Mouse (Mus musculus) gastrocnemius, adult 2 months (tissue): ENCODE measurements around the gene Cacnb3. TPM values are rescaled to one million over a fixed set of nuclear protein-coding genes. Genes with fewer than 3 reads are reported as not detected.
A peak's percentile ranks its signal among the peaks of the same experiment; 100 is the strongest.

Source experiments
- DNase-seq: peaks from one replicate; pipeline ENCODE4 v3.0.0; 2022
- H3K27ac ChIP-seq: fragments of 200-600 bp; 2 replicates; pipeline ENCODE4 v1.8.1; 2022; ENCODE audit warnings: mild to moderate bottlenecking
- H3K4me3 ChIP-seq: fragments of 200-600 bp; 2 replicates; pipeline ENCODE4 v1.8.1; 2022; ENCODE audit warnings: mild to moderate bottlenecking, moderate library complexity
- CTCF ChIP-seq: fragments of 200-600 bp; IDR thresholded peaks from 2 replicates; pipeline ENCODE4 v1.8.1; 2022; ENCODE audit warnings: antibody characterized with exemption, mild to moderate bottlenecking, moderate library complexity
- intact Hi-C: fragments of 180-260 bp; cut with DNase I; formaldehyde crosslinking; loops from one replicate; pipeline ENCODE4 v1.15.1; 2025
- total RNA-seq, 2 experiments: library from RNA; stranded (reverse); gene quantifications; 2 replicates each; pipeline ENCODE4 v1.2.3; 2021

Gene Cacnb3
- total RNA-seq, 2 experiments from 2014 or later, result 1.8 to 2.2 TPM

DNA sequence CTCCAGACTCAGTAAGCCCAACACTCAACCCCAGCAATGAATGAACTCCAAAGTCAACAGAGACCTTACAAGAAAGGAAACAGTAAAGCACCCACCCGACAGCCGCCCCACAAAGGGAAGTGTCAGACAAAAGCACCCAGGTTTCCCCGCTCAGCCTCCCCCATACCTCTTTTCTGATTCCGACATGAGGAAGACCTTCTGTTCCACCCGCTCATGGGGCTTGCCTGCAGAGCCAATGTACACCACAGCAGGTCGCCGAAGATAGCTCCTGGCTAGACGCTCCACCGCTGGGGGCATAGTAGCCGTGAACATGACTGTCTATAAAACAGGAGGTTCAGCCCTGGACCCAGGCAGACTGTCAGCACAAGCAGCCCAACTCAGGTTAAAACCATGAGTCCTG is 16.7 kb downstream of the Cacnb3 start:
- no peak for TF ChIP-seq CTCF
- Histone ChIP-seq H3K27ac (no peak overlapping the region), H3K4me3 (no peak overlapping the region)
- intact Hi-C loops, result no loop called here
- no peak for DNase-seq

- TF ChIP-seq CTCF, result no peak
- intact Hi-C loops, result no loop called here
- Histone ChIP-seq H3K4me3 (no peak overlapping the region), H3K27ac (no peak overlapping the region)
- no peak for DNase-seq
Measured at GRCm38 (mm10) chr15:98648071-98648470, 17.4 kb downstream of the Cacnb3 start.

DNA sequence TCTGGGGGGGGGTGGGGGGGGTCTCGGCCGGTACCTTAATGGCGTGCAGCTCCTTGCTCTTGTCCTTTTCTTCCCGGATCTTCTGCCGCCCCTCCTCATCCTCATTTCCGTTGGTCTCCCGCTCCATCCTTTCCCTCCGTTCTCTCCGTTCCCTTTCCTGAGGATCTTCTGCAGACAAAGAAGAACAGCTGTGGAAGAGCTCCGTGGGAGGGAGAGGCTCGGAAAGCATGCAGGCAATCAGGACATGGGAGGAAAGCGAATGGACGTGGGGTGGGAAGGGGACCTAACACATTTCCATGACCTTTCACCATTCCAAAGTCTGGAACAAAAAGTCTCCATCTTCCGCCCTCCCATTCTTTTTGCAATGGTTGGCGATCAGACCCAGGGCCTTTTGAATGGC is 20.8 kb downstream of the Cacnb3 start:
- DNase-seq, result no peak
- H3K27ac ChIP-seq, result no peak overlapping the region
- H3K4me3 ChIP-seq, result no peak overlapping the region
- intact Hi-C loops, result no loop called here
- no peak for TF ChIP-seq CTCF

DNA sequence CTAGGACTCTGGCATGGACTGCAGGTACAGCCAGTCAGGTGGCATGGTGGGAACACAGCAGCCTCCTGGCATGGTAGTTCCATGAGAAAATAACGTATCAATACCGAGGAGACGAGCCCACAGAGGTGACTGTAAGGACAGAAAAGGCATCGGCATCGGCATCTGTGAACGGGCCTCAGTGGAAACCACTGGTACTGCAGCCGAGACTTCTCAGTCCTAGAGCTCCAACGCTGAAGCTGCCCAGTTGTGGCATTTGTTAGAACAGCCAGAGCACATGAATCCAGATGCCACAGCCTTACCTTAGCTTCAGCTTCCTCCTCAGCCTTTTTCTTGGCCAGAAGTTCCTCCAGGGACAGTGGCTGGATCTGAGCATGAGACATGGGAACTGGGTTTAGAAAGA is 21.5 kb downstream of the Cacnb3 start:
- no peak for TF ChIP-seq CTCF
- no peak for DNase-seq
- intact Hi-C loops, result no loop called here
- no peak overlapping the region for H3K27ac ChIP-seq
- no peak overlapping the region for H3K4me3 ChIP-seq

GRCm38 (mm10) chr15:98656982-98657751 is 26.5 kb downstream of the Cacnb3 start:
- TF ChIP-seq CTCF, result no peak
- Histone ChIP-seq H3K4me3 (no peak overlapping the region), H3K27ac (no peak overlapping the region)
- intact Hi-C loops, result no loop called here
- DNase-seq, result no peak

DNA sequence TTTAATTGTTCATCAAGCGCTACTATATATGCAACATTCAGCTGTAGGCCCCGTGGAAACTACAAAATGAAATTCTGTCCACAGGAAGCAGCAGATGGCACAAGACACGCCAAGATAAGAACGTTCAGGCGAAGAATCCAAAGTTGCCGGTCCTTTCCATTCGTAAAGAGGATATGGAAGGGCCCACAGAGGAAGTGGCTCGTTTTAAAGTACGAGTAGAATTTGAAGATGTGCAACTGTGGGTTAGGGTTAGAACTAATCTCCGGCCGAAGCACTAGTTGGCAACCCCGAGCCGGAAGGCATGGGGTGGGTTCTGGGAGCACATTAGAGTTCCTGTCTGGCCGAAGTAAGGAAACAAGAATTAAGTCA is 31.5 kb downstream of the Cacnb3 start:
- no peak for DNase-seq
- TF ChIP-seq CTCF, result no peak
- Histone ChIP-seq H3K4me3 (peak overlapping the region; percentile 85), H3K27ac (peak overlapping the region; percentile 96)
- intact Hi-C loops, result loop anchor here (5.0 kb wide), 1 partner anchor 140 kb away; no protein-coding TSS in a partner anchor

DNA sequence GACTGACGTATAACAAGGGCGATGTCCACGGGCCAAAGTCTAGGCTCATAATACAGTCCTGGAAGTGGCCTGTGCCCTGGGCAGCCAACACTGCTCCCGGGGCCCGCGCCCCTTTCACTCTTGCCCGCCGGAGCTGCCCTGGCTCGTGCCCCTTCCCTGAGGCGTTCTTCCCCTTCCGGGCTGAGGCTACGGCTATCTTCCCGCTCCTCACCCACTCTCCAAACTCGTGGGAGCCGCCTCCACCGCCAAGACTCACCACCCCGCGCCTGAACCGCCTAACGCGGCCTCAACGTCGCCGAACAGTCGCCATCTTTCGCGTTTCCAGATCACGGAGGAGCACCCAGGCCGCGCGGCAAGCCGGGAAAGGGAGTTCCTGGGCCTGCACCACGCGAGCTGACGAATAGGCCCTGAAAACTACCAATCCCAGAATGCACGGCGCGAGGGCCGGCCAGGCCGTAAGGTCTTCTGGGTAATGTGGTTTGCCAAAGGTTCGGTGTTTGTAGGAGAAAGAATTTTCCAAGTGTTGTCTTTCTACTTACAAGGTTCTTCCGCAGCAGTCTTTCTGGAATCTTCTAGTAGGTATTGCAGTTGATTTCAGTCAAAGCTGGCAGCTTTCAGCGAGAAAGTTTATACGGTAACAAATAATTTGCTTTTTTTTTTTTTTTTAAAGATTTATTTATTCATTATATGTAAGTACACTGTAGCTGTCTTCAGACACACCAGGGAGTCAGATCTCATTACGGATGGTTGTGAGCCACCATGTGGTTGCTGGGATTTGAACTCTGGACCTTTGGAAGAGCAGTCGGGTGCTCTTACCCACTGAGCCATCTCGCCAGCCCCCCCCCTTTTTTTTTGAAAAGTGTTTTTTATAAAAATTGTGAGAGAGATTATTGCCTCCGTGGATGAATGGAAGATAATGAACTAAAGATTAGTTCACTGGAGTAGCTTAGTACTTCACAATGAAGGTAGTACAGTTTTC is 32.2 kb downstream of the Cacnb3 start, which contains the start of gene Ddx23:
Ddx23 (minus strand) TSS at position 328 of the 979 bp plus-strand sequence.
- TF ChIP-seq CTCF, result no peak
- Histone ChIP-seq H3K4me3 (peak within 1 kb of the TSS; percentile 85), H3K27ac (peak within 1 kb of the TSS; percentile 96)
- peak; percentile 97 for DNase-seq
- intact Hi-C loops, result loop anchor here (5.0 kb wide), 1 partner anchor 139 kb away; no protein-coding TSS in a partner anchor

- intact Hi-C loops, result loop anchor here (1.0 to 5.0 kb wide), 2 partner anchors 36 to 138 kb away; no protein-coding TSS in a partner anchor
- no peak for DNase-seq
- TF ChIP-seq CTCF, result peak; percentile 73
- Histone ChIP-seq H3K27ac (no peak overlapping the region), H3K4me3 (no peak overlapping the region)
Measured at GRCm38 (mm10) chr15:98664042-98664907, 33.6 kb downstream of the Cacnb3 start.

DNA sequence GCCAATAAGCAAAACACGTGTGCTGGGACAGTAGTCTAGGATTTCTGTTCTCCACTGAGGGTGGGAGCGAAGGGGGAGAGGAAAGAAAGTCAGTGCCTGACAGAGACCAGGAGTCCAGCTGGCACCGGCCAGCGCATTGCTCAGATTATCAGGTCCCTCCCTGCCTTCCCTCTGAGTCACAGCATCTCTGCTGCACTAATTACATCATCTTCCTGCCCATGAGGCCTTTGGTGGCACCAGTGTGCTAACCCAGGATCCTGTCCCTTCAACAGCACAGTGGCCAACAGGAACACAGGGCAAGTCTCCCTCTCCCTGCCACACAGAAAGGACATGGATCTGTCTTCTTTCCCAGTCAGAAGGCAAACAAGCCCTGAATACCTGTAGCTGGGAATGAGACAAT is 42.0 kb downstream of the Cacnb3 start:
- H3K4me3 ChIP-seq, result no peak overlapping the region
- no peak for DNase-seq
- TF ChIP-seq CTCF, result no peak
- intact Hi-C loops, result no loop called here
- H3K27ac ChIP-seq, result 0 out of 2 replicates have a peak overlapping the region, but pooled peaks have one; percentile 16

- intact Hi-C loops, result no loop called here
- no peak for DNase-seq
- TF ChIP-seq CTCF, result no peak
- Histone ChIP-seq H3K27ac (no peak overlapping the region), H3K4me3 (no peak overlapping the region)
Measured at GRCm38 (mm10) chr15:98673732-98674131, 43.1 kb downstream of the Cacnb3 start.

DNA sequence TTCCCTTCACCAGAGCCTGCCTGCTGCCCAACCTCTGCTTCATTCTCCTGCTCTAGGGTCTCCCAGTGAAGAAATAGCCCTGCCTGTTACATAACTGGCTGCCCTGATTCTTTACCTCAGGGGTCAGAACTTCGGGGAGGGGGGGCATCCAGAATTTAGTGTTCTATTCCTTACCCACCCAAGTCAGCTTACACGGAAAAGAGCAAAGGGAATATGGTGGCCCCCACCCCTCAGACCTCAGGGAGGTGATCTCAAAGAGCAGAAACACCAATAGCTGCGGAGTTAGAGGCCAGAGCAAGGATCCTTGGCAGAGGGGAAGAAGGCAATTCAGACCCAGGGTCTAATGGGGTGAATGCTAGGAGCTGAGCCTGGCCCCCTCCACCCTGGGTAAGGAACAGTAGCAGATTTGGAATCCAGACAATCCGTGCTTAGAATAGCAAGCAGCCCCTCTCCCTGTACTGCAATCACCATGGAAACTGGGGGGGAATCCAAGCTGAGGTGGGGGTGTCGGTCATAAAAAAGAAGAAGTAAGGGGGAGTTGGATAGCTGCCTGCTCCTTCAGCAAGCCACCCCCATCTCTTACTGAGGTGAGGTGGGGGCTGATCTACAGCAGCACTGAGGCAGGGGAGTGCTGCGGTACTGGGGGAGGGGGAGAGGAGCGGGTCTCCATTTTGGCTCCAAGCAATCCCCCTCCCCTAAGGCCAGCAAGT is 43.8 kb downstream of the Cacnb3 start:
- no peak for TF ChIP-seq CTCF
- no peak for DNase-seq
- intact Hi-C loops, result no loop called here
- H3K4me3 ChIP-seq, result no peak overlapping the region
- no peak overlapping the region for H3K27ac ChIP-seq
